Mouse (Mus musculus): Measurements from ENCODE around the gene Zfp276.
"Not testable (repeated sequence)": the region's sequence is repeated elsewhere in the genome, so short reads cannot be mapped to it uniquely, and the experiment has no call there.

Gene Zfp276

GRCm38 (mm10) chr8:123254099-123254885, at the start of gene Zfp276, which contains the start of gene Vps9d1:
Gene Zfp276, plus strand, starts transcription at chr8:123254195.
Gene Vps9d1, minus strand, starts transcription at chr8:123254348.
- DNase-seq, result peak; percentile 69

GRCm38 (mm10) chr8:123211876-123212275, 42.1 kb upstream of the Zfp276 start:
- no peak for DNase-seq

DNA sequence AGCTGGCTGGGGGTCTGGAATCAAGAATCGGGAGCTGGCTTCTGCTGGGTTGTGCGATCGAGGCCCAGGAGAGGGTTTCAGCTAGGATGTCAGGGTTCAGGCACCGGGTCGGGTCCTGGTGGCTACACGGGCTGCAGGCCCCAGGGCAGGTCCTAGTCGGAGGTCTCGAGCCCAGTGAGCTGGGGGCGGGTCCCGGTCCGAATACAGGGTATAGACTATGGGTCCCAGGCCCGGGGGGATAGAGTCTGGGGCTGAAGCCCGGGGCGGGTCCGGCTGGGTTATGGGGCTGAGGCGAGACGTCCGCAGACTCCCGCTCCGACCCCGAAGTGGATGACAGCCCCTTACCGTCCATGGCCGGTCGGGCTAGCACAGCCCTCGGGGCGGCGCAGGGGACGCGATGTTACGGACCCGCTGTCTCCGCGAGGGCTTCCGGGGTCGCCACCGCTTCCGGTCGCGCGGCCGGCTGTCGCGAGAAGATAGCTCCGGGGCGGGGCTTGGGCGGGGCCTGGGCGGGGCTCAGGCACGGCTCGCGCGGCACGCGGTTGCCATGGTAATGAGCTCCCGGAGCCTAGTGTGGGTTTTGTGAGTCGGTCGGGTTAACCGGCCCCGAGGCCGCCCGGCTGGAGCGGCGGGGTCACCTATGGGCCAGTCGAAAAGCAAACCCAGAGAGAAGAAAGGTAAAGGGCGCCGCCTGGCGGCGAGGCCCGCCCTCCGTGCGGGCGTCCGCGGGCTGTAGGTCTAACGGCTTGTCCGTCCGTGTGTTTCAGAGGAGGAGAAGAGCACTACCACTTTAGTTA, 41.5 kb upstream of the Zfp276 start, which contains the start of the genes Chmp1a and Spata33:
Gene Chmp1a, minus strand, starts transcription at position 443 of the 797 bp plus-strand sequence.
Gene Spata33, plus strand, starts transcription at position 512 of the 797 bp plus-strand sequence.
- peak; percentile 98 for DNase-seq

DNA sequence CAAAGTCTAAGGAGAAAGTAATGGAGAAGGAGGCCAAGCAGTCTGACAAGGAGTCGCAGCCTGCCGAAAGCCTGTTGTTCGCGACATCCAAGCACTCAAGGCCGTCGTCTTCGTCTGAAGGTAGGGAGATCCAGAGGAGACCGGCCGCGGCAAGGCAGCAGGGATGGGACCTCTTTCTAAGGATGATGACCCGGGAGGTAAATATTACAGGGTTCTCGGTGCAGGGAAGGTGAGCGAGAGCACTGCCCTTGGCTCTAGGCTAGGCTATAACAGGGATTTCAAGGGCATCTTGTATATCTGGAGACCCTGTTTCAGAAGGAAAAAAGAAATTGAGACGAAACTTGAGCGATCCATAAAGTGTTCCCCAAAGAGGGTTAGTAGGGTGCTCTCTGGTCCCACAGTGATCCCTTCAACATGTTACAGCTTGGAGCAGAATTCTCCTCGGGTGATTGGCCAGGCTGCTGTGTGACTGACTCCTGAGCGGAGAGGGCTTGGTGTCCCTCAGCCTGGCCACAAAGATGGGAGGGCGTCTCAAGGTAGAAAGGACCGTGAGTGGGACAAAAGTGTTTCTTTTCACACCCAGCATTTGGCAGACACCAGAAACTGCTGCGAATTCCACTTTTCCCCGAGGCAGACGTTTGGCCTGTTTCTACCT, 40.8 kb upstream of the Zfp276 start:
- DNase-seq, result no peak

- DNase-seq, result no peak
These were observed 38.6 kb upstream of the Zfp276 start for GRCm38 (mm10) chr8:123215430-123215829.

DNA sequence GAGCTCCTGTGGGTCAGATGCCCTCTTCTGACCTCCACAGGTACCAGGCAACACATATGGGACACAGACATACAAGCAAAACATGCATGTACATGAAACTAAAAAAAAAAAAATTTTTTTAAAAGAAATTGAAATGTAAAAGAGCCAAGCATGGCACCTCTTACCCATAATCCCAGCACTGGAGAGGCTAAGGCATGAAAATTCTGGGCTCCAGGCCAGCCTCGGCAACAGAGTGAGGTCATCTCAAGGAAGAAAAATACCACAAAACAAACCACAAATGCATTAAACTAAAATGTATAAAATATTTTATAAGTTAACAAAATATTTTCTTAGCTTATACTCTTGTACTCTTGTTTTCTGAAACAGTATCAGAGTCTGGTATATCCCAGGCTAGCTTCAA, 33.1 kb upstream of the Zfp276 start:
- no peak for DNase-seq

- DNase-seq, result peak; percentile 89
These were observed 29.4 kb upstream of the Zfp276 start, which contains the start of gene Cdk10 for GRCm38 (mm10) chr8:123224278-123225266. Gene Cdk10, plus strand, starts transcription at chr8:123224842.

DNA sequence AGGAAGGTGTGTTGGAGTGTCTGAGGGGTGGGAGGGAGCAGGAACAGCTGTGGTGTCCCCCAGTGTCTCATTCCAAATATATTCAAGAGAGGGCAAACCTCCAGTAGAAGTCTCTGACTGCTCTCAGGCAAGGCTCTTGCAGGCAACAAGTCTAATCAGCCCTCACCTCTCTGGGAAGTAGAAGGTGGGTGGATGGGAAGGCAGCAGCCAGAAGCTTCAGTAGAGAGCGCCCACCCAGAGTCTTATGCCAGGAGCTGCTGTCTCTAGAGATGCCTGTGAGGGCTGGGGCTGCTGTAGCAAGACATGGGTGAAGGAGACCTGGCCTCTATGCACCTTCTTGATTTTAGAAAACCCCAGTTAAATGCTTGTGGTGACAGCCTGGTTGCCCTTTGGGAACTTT, 25.6 kb upstream of the Zfp276 start:
- no peak for DNase-seq

DNA sequence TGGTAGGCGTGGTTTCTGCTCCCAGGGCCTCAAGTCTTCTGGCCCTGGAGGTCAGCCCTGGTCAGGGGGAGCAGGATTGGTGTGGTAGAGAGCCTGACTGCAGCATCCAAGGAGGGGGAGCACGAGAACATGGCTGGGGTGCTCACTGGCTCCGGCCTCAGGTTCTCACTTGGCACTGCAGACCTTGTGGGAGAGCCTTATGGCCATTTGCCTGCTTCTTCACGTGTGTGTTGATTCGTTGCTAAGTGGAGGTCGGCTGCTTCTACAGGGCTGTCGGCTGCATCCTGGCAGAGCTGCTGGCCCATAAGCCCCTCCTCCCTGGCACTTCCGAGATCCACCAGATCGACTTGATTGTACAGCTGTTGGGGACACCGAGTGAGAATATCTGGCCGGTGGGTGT, 23.7 kb upstream of the Zfp276 start:
- not testable (repeated sequence) for DNase-seq

DNA sequence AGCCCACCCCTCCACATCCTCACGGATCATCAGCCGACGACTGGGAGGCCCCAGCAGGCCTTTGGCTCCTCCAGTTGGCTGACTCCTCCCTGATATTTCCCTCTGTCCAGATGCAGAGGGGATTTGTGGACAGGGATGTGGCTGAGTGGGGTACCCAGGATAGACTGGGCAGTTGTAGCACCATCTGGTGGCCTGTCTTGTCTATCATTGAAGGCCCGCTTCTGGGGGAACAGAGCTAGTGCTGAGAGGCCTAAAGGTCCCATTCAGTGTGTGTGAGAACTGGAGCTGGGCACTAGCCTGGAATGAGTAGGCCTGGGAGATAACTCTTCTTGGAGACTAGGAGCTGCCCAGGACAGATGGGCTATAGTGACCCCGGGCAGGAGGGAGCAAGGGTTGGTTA, 22.3 kb upstream of the Zfp276 start:
- DNase-seq, result no peak

- no peak for DNase-seq
These were observed 21.4 kb upstream of the Zfp276 start for GRCm38 (mm10) chr8:123232553-123232952.

DNA sequence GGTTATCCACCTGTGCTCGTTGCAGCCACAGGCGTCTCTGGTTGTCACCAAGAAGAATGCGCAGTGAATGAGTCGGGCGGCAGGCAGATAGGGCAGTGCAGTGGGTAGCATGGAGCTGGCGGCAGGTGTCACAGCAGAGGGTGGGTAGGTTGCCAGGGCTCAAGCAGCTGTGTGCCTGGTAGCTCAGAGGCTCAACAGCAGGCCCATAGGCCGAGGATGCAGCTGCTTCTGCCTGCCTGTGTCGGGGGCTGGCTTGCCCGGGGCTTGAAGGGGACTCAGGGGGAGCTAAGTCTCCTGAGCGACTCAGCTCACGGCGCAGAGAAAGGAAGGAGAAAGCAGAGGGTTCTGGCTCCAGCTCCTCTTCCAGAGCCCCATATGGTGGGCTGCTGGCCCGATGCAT, 20.7 kb upstream of the Zfp276 start:
- DNase-seq, result no peak

DNA sequence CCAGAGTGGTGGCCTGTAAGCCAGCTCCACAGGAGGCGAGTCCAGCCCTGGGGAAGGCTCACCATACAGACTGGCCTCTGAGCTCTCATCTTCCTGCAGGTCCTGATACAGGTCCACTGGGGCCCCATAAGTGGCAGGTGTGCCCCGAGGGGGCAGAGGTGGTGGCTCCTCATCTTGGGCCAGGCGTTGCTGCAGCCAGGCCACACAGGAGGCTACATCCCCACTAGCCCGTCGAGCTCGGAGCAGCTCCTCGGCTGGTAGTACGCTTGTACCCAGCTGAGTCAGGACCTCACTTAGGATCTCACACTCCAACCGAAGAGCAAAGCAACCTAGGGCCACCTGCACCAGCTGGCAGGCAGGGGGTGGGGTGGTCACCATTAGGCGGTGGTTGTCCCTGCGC, 20.2 kb upstream of the Zfp276 start:
- no peak for DNase-seq

DNA sequence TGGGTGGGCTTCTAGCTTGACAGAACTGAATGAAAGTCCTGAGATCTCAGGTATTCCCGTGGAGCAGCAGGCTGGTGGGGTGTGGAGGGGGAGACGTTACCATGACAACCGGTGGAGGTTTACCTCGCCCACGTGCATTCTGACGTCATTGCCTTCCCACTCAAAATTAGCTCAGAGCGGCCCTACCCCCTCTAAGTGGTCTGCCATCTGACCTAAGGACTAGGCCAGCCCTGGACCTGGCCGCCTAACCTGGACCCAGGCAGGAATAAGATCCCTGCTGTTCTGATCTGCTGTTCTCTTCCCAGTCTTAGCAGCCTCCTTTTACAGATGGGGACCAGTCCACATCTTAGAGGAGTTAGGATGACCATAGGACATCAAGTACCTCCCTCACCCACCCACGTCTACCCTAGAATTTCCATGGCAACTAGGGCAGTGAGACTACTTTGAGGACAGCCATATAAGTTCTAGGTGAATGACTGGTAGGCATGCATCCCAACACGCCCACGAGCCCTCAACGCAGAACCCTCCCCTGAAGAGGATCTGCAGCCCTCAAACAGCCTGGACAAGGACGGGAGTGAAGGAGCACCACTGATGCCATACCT, 19.0 kb upstream of the Zfp276 start:
- no peak for DNase-seq

GRCm38 (mm10) chr8:123235520-123236497, 18.2 kb upstream of the Zfp276 start, which contains the start of gene Spata2l:
Gene Spata2l, minus strand, starts transcription at chr8:123236233.
- peak; percentile 96 for DNase-seq

DNA sequence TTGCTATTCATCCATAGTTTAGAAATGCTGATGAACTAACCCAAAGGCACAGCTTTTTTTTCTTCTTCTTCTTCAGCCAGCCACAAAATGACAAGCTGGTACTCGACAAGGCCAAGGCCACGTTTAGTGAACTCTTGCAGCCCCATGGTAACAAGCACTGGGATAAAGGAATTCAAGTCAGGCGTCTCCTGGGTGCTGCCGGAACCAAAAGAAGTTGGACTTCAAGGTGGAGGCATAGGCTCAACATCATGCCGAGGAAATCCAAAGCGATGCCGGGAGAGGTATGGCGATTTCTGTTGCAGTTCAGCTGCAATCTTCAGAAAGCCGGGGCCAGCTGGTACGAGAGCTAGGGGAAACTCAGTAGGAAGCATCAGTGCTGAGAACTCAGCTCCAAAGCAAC, 14.6 kb upstream of the Zfp276 start:
- no peak for DNase-seq

GRCm38 (mm10) chr8:123242107-123242923, 11.7 kb upstream of the Zfp276 start:
- DNase-seq, result no peak

DNA sequence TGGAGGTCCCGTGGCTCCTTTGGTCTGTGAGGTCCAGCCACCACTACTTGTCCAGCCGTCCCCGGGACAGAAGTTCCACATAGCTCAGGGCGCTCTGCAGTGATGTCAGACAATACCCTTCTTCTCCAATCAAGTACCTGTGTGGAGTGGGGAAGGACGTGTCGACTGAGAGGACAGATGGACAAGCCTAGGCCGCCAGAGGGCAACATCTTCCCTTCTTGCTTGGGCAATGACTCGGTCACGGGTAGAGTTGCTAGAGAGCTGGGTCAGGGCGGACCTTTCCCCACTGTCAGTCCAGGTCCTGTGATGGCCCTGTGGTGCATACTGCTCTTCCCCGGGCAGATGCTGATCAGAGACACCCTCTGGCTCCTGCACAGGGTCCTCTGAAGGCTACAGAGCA, 10.9 kb upstream of the Zfp276 start:
- DNase-seq, result no peak

GRCm38 (mm10) chr8:123244382-123244781, 9.6 kb upstream of the Zfp276 start:
- DNase-seq, result peak; percentile 76

All from kidney, adult 11 months (tissue).